Mouse (Mus musculus): ENCODE measurements around the gene Islr2.
A peak's percentile ranks its signal among the peaks of the same experiment; 100 is the strongest.
"Not testable (repeated sequence)": the region's sequence is repeated elsewhere in the genome, so short reads cannot be mapped to it uniquely, and the experiment has no call there.

Islr2 gene

GRCm38 (mm10) chr9:58203516-58204447 lies at the start of gene Islr2, which contains the start of gene Islr:
Gene Islr2 (minus strand): TSS chr9:58204319.
Gene Islr (minus strand): TSS chr9:58204306.
- DNase-seq, result peak; percentile 59

- not testable (repeated sequence) for DNase-seq
These were observed 49.6 kb upstream of the Islr2 start for GRCm38 (mm10) chr9:58253805-58254122.

- peak; percentile 95 for DNase-seq
These were observed 49.1 kb upstream of the Islr2 start, which contains the start of gene Stoml1 for GRCm38 (mm10) chr9:58253033-58253804. Gene Stoml1 (plus strand): TSS chr9:58253164.

- DNase-seq, result not testable (repeated sequence)
These were observed 46.6 kb upstream of the Islr2 start for GRCm38 (mm10) chr9:58250730-58251129.

GRCm38 (mm10) chr9:58250322-58250721 lies 46.2 kb upstream of the Islr2 start:
- DNase-seq, result no peak

- peak; percentile 77 for DNase-seq
These were observed 45.6 kb upstream of the Islr2 start, which contains the start of gene Pml for GRCm38 (mm10) chr9:58249592-58250192. Gene Pml (minus strand): TSS chr9:58249786.

GRCm38 (mm10) chr9:58248746-58249413 lies 44.8 kb upstream of the Islr2 start:
- DNase-seq, result no peak

- DNase-seq, result peak; percentile 87
These were observed 43.1 kb upstream of the Islr2 start for GRCm38 (mm10) chr9:58247064-58247759.

- DNase-seq, result no peak
These were observed 42.0 kb upstream of the Islr2 start for GRCm38 (mm10) chr9:58246083-58246591.

- DNase-seq, result no peak
These were observed 39.6 kb upstream of the Islr2 start for GRCm38 (mm10) chr9:58243696-58244095.

- DNase-seq, result no peak
These were observed 38.6 kb upstream of the Islr2 start for GRCm38 (mm10) chr9:58242696-58243095.

- DNase-seq, result no peak
These were observed 37.8 kb upstream of the Islr2 start for GRCm38 (mm10) chr9:58241780-58242485.

- no peak for DNase-seq
These were observed 30.4 kb upstream of the Islr2 start for GRCm38 (mm10) chr9:58234502-58235015.

GRCm38 (mm10) chr9:58232374-58232773 lies 28.3 kb upstream of the Islr2 start:
- no peak for DNase-seq

- DNase-seq, result no peak
These were observed 27.6 kb upstream of the Islr2 start for GRCm38 (mm10) chr9:58231746-58232145.

GRCm38 (mm10) chr9:58228777-58229466 lies 24.8 kb upstream of the Islr2 start:
- DNase-seq, result no peak

- DNase-seq, result peak; percentile 68
These were observed 22.1 kb upstream of the Islr2 start for GRCm38 (mm10) chr9:58225915-58226913.

- no peak for DNase-seq
These were observed 20.2 kb upstream of the Islr2 start for GRCm38 (mm10) chr9:58224356-58224755.
